8 mouse cellular contexts compared by ENCODE assay signal in genomic region chr4:70535711-70536311, GRCm38 (mm10). TPM values are rescaled to one million over a fixed set of nuclear protein-coding genes. Genes with fewer than 3 reads are reported as not detected.
DNase-seq lines count a peak whose midpoint lies in the region; ATAC-seq and TF ChIP-seq lines count a peak whose summit lies in the region.

No protein-coding gene starts in this region.

- H3K4me1 ChIP-seq in erythroblast, embryonic 14.5 days (ENCODE audit: control insufficient read depth) = peaks cover 38% of the 10 kb centered on the region
- H3K4me1 ChIP-seq in bone marrow, adult 2 months (ENCODE audit: control insufficient read depth, insufficient read depth, low read length) = no peaks in the 10 kb centered on the region; the same call in none of the 2 replicates
- peaks cover 42% of the 10 kb centered on the region for H3K4me1 ChIP-seq in forebrain, embryonic 13.5 days

- H3K36me3 ChIP-seq in erythroblast, embryonic 14.5 days (ENCODE audit: control insufficient read depth) = no peaks in the 10 kb centered on the region
- no peaks in the 10 kb centered on the region for H3K36me3 ChIP-seq in forebrain, embryonic 13.5 days (ENCODE audit: poor library complexity, severe bottlenecking)
- H3K36me3 ChIP-seq in macrophage (ENCODE audit: inconsistent target) = no peaks in the 10 kb centered on the region
- no peaks in the 10 kb centered on the region for H3K36me3 ChIP-seq in splenic B cell, adult 2 months (ENCODE audit: control insufficient read depth, insufficient read depth, low read length, poor library complexity, severe bottlenecking)

- H3K27ac ChIP-seq in bone marrow, adult 2 months (ENCODE audit: control insufficient read depth, insufficient read depth, low read depth, low read length, poor library complexity) = peak overlapping the region; percentile 98
- H3K27ac ChIP-seq in forebrain, embryonic 13.5 days = peak overlapping the region; percentile 99
- H3K27ac ChIP-seq in macrophage = peak overlapping the region; percentile 74

- H3K9me3 ChIP-seq in erythroblast, embryonic 14.5 days (ENCODE audit: control insufficient read depth, low read length) = no peaks in the 10 kb centered on the region
- H3K9me3 ChIP-seq in forebrain, embryonic 13.5 days (replicated peaks) = no peaks in the 10 kb centered on the region

- H3K4me3 ChIP-seq in erythroblast, embryonic 14.5 days (replicated peaks) = peak overlapping the region; percentile 93
- peak overlapping the region; percentile 82 for H3K4me3 ChIP-seq in bone marrow, adult 2 months (replicated peaks; ENCODE audit: control insufficient read depth, low read depth, low read length)
- H3K4me3 ChIP-seq in forebrain, embryonic 13.5 days = peak overlapping the region; percentile 91
- peak overlapping the region; percentile 41 for H3K4me3 ChIP-seq in macrophage (ENCODE audit: inconsistent target)

- DNase-seq in heart, postnatal 25 days (ENCODE audit: low spot score) = peak; percentile 60
- DNase-seq in kidney, postnatal 36 days = peak; percentile 28 to 41
- DNase-seq in splenic B cell, adult 2 months (ENCODE audit: low read depth, low spot score) = peak; percentile 23

- no peak for TF ChIP-seq POLR2A in bone marrow, adult 2 months (IDR thresholded peaks at IDR 0.05; ENCODE audit: borderline replicate concordance, control insufficient read depth, low read depth, low read length)

- no peak for ATAC-seq in erythroblast, adult 5-6 weeks (replicated peaks; ENCODE audit: low FRiP score, poor library complexity, severe bottlenecking)
- peak; percentile 5 for ATAC-seq in forebrain, embryonic 13.5 days

- peak overlapping the region; percentile 76 for H3K4me2 ChIP-seq in forebrain, embryonic 13.5 days

- H3K27me3 ChIP-seq in erythroblast, embryonic 14.5 days (ENCODE audit: control insufficient read depth) = peaks cover 6% of the 10 kb centered on the region
- H3K27me3 ChIP-seq in forebrain, embryonic 13.5 days = no peaks in the 10 kb centered on the region; the same call in 1 of the 2 replicates
- H3K27me3 ChIP-seq in splenic B cell, adult 2 months (ENCODE audit: control insufficient read depth, insufficient read depth, low read length, poor library complexity, severe bottlenecking) = no peaks in the 10 kb centered on the region

- peak overlapping the region; percentile 98 for H3K9ac ChIP-seq in forebrain, embryonic 13.5 days

- no peak for TF ChIP-seq CTCF in bone marrow, adult 2 months (IDR thresholded peaks at IDR 0.05; ENCODE audit: control insufficient read depth, insufficient read depth, low read length)

- intact Hi-C loops in heart, postnatal 25 days (cut with DNase I) = loop anchor here (2.0 to 5.0 kb wide), 3 partner anchors 41 to 124 kb away; partner anchors contain the start of gene Cdk5rap2

- 13% methylated on average over 7 of the region's 7 CpGs for WGBS in bone marrow, adult 2 months
- 19% methylated on average over 7 of the region's 7 CpGs for WGBS in forebrain, embryonic 13.5 days
- 15% methylated on average over 7 of the region's 7 CpGs for WGBS in macrophage (ENCODE audit: missing documents)

- H3K79me2 ChIP-seq in macrophage (ENCODE audit: inconsistent target) = no peaks in the 10 kb centered on the region

RNA-seq across cellular contexts. Expression of gene Megf9, which starts 1.0 kb away (rescaled TPM):
- polyA plus RNA-seq in erythroblast, embryonic 14.5 days (2012) = 0.28 and 0.99 TPM in 2 replicates
- 21.1 and 21.9 TPM in 2 replicates for total RNA-seq in erythroblast, adult 5-6 weeks (2015; ENCODE audit: low replicate concordance)
- 7.0 and 10.0 TPM in 2 replicates for total RNA-seq in erythroblast, adult 5-6 weeks (2017; ENCODE audit: low replicate concordance)
- polyA plus RNA-seq in bone marrow, adult 2 months (2011; ENCODE audit: insufficient read depth, insufficient read length, low replicate concordance, missing spikeins) = 2.6 and 7.0 TPM in 2 replicates
- 28.2 and 29.0 TPM in 2 replicates for polyA plus RNA-seq in forebrain, embryonic 13.5 days (2015; fragmentation: Nextera tagmentation; extraction: Ambion mirVana)
- 10 to 100 TPM; 12.1 to 12.9 TPM for total RNA-seq in heart, postnatal 25 days (2021)
- total RNA-seq in macrophage (2018; cell fraction: chromatin; rRNA removed) = 10 to 100 TPM in 8 of 26 experiments, 1 to 10 TPM in 15, under 1 TPM in 3; 0.61 to 24.0 (median 5.9) TPM
- 10 to 100 TPM in 18 of 26 experiments, 1 to 10 TPM in 8; 5.4 to 55.3 (median 17.5) TPM for total RNA-seq in macrophage (2018; cell fraction: cytosol; rRNA removed)
- 10 to 100 TPM in 14 of 26 experiments, 1 to 10 TPM in 12; 3.3 to 46.3 (median 12.9) TPM for total RNA-seq in macrophage (2018; cell fraction: nucleus; rRNA removed)
- polyA plus RNA-seq in macrophage (2018) = 12.2 to 39.9 TPM (median 35.6 TPM) in 3 replicates

Comparison
In these comparisons a context has a peak if more than half of its experiments do, and no peak if none do; other contexts are left out.
1. H3K4me3 ChIP-seq: peak in every context shown above with its lines; median percentile 93 in erythroblast, embryonic 14.5 days; 91 in forebrain, embryonic 13.5 days; 82 in bone marrow, adult 2 months; 41 in macrophage.